Mouse (Mus musculus): ENCODE measurements at regions not wholly inside any gene's neighbourhood (a gene's known extent, or its start where the extent isn't known, plus 50 kb on each side); places are given as distances from the start of the nearest gene placed in this dataset.

DNA sequence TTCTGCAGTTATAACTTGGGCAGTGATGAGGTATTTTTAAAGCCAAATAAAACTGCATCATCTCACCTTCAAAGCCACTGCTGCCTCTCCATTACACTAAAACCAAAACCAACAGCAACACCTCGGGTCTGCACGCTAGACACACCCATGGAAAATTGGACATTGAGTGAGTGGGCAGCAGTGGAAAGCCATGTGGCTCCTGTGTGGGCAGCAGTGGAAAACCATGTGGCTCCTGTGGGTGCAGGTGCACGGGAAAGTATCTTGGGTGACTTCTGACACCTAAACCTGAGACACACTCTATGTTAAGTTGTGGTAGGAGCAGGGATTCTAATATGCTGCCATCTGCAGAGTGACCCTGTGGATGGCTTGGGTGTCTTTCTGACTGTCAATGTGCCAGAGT, 245.3 kb downstream of the Tle4 start:
- H3K27ac ChIP-seq: no peak overlapping the region
- 81% methylated on average over 3 of the region's 3 CpGs for WGBS
- H3K4me1 ChIP-seq: peaks cover 5% of the 10 kb centered on the region
- no peaks in the 10 kb centered on the region for H3K9me3 ChIP-seq
- no peaks in the 10 kb centered on the region for H3K36me3 ChIP-seq
- H3K4me3 ChIP-seq: no peak overlapping the region
- H3K27me3 ChIP-seq: no peaks in the 10 kb centered on the region
- H3K9ac ChIP-seq: no peak overlapping the region
- ATAC-seq (ENCODE audit: low FRiP score, low read depth): no peak
- no peak overlapping the region for H3K4me2 ChIP-seq (replicated peaks)

DNA sequence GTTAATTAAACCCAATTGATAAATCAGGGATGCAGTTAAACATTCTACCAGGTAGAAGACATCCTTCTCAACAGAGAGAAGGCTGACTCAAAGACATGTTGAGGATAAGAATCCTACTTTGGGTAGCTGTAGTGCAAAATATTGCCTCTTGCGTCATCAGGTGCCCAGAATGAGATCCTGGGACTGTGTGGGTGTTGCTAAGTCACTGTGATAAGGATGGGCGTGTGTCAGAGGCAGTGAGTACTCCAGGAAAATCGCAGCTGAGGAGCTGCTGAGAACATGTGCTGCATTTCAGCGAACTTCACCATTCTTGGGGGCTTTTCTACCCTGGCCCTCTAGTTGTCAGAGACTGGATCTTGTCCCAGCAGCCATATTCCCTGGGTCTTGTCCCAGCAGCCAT, 244.7 kb downstream of the Tle4 start:
- whole genome bisulfite sequencing: 80% methylated on average over 4 of the region's 4 CpGs
- H3K9me3 ChIP-seq: no peaks in the 10 kb centered on the region
- no peak overlapping the region for H3K27ac ChIP-seq
- no peaks in the 10 kb centered on the region for H3K36me3 ChIP-seq
- H3K9ac ChIP-seq: no peak overlapping the region
- no peaks in the 10 kb centered on the region for H3K4me1 ChIP-seq
- no peaks in the 10 kb centered on the region for H3K27me3 ChIP-seq
- H3K4me2 ChIP-seq (replicated peaks): no peak overlapping the region
- no peak for ATAC-seq (ENCODE audit: low FRiP score, low read depth)
- no peak overlapping the region for H3K4me3 ChIP-seq

DNA sequence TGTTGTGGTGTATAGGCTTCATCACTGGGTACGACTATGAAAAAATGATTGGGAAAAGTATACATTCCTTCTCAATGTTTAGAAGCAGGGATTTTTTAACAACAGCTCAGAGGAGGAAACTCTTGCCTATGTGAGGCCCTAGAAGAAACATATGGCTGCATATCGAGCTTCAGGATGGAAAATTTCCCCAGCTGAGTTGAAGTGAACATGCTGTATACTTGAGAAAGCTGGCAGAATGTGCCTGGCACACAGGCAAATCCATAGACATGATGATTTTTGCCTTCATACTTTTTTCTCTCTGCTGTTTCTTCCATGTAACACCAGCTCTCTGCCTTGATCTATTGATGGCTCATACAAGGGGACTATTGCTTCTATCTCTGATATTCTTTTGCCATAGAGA, 242.7 kb downstream of the Tle4 start:
- Histone ChIP-seq H3K9ac (no peak overlapping the region), H3K9me3 (no peaks in the 10 kb centered on the region), H3K27ac (no peak overlapping the region), H3K36me3 (no peaks in the 10 kb centered on the region), H3K27me3 (no peaks in the 10 kb centered on the region), H3K4me2 (replicated peaks) (no peak overlapping the region), H3K4me3 (no peak overlapping the region), H3K4me1 (no peaks in the 10 kb centered on the region)
- 83% methylated on average over 2 of the region's 2 CpGs for WGBS
- no peak for ATAC-seq (ENCODE audit: low FRiP score, low read depth)

DNA sequence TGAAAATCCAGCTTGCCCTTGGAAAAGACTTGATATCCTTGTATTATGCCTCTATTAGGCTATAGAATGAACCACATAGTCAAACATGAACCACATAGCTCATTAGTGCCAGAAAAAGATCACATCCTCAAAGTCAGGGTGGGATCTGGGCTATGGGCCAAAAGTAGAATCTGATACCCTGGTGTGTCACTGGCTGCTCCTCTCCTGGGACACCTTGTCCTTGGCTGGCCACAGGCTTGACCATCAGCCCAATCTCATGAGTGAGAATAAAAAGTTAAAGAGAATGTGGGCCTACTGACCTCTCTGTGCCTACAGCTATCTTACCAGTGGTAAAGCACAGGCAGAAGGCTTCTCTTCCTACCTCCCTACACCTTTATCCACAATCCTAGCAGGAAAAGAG, 241.9 kb downstream of the Tle4 start:
- ATAC-seq (ENCODE audit: low FRiP score, low read depth): no peak
- H3K4me2 ChIP-seq (replicated peaks): no peak overlapping the region
- no peaks in the 10 kb centered on the region for H3K36me3 ChIP-seq

DNA sequence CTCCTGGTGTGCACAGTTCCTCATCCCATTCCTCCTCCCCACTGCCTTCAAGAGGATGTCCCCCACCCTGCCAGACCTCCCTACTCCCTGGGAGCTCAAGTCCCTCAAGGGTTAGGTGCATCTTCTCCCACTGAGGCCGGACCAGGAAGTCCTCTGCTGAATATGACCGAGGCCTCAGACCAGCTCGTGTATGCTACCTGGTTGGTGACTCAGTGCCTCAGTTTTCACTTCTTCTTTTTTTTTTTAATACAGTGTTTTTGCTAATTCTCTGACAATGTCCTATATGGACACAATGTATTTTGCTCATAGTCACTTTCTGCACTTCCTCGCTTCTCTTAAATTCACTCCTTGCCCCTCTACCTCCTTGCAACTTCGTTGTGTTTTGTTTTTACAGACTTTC, 237.2 kb downstream of the Tle4 start:
- H3K4me3 ChIP-seq: no peak overlapping the region
- no peak; the same call in 1 of the 2 replicates for ATAC-seq (ENCODE audit: low FRiP score, low read depth)
- H3K4me2 ChIP-seq (replicated peaks): no peak overlapping the region
- H3K27ac ChIP-seq: no peak overlapping the region
- no peaks in the 10 kb centered on the region for H3K36me3 ChIP-seq
- H3K4me1 ChIP-seq: no peaks in the 10 kb centered on the region
- no peaks in the 10 kb centered on the region for H3K27me3 ChIP-seq
- H3K9ac ChIP-seq: no peak overlapping the region
- H3K9me3 ChIP-seq: no peaks in the 10 kb centered on the region
- WGBS: 85% methylated on average over 5 of the region's 5 CpGs

More for the DNA sequence above, 241.9 kb downstream of the Tle4 start:
- H3K27me3 ChIP-seq: no peaks in the 10 kb centered on the region
- no peak overlapping the region for H3K27ac ChIP-seq
- no peaks in the 10 kb centered on the region for H3K9me3 ChIP-seq
- H3K4me1 ChIP-seq: no peaks in the 10 kb centered on the region
- no peak overlapping the region for H3K4me3 ChIP-seq
- H3K9ac ChIP-seq: no peak overlapping the region

DNA sequence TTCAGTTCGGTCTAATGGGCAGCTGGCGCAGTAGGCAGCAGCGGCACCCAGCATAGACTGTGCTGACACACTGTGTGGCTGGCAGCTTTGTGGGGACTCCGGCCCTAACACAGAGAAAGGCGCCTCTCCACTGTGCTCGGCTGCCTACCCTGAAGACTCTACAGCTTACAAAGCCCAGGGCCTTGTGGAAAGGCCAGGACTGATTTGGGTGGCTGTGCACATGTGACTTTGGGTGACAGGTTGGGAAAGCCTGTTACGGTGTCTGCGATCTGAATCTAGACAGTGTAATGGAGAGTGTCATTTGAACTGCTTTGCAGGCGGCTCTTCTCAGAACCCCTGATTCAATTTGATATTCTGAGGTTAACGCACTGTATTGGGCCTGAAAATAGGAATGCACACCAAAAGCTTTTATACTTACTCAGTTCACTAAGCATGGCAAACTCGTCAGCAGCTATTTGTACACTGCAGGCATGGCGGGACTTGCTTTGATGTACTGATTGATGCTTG, 228.7 kb downstream of the Tle4 start:
- Histone ChIP-seq H3K4me3 (no peak overlapping the region), H3K27me3 (peaks cover 4% of the 10 kb centered on the region), H3K36me3 (no peaks in the 10 kb centered on the region), H3K27ac (no peak overlapping the region), H3K9me3 (no peaks in the 10 kb centered on the region), H3K9ac (no peak overlapping the region), H3K4me1 (peaks cover 13% of the 10 kb centered on the region; the same call in 1 of the 2 replicates), H3K4me2 (replicated peaks) (no peak overlapping the region)
- WGBS: 71% methylated on average over 12 of the region's 12 CpGs
- no peak for ATAC-seq (ENCODE audit: low FRiP score, low read depth)

DNA sequence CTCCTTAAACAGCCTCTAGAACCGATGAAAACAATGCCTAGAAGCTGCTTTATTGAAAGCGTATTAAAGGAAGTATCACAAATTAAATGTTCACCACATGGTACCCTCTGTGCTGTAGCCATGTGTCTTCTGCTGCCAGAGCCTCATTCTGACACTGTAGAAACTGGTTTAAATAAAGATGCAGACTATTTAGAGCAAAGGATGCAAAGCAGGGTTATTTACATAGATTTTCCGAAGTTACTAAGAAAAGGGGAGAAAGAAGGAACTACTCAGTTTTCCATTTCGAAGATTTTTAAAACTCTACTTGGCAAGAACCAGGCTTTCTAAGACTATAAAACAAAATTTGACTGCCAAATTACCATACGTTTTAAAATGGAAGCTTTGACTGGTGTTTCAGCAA, 226.5 kb downstream of the Tle4 start:
- Histone ChIP-seq H3K27ac (no peak overlapping the region), H3K4me3 (no peak overlapping the region), H3K4me1 (peaks cover 13% of the 10 kb centered on the region; the same call in 1 of the 2 replicates), H3K9me3 (no peaks in the 10 kb centered on the region), H3K4me2 (replicated peaks) (no peak overlapping the region), H3K36me3 (no peaks in the 10 kb centered on the region), H3K9ac (no peak overlapping the region), H3K27me3 (peaks cover 4% of the 10 kb centered on the region)
- 71% methylated on average over 5 of the region's 5 CpGs for WGBS
- no peak for ATAC-seq (ENCODE audit: low FRiP score, low read depth)

DNA sequence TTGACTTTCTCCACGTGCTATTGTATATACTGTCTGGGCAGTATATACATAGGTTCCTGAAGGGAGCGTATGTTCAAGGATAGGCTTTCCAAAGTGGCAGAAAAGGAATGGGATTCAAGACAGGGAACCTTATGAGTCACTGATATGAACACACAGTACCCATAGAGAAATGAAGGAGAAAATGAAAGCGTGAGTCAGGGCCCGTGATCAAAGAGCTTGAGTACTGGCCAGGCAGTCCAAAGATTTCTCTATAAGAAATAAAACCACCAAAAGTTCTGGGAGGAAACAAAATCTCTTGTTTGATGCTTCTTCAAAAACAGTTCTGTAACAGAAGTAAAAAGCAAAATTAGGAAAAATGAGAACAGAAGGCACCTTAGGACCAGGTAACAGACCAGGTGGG, 223.9 kb downstream of the Tle4 start:
- no peak for ATAC-seq (ENCODE audit: low FRiP score, low read depth)
- Histone ChIP-seq H3K4me2 (replicated peaks) (no peak overlapping the region), H3K9ac (no peak overlapping the region), H3K27me3 (no peaks in the 10 kb centered on the region; the same call in 1 of the 2 replicates), H3K9me3 (no peaks in the 10 kb centered on the region), H3K4me1 (peaks cover 13% of the 10 kb centered on the region; the same call in 1 of the 2 replicates), H3K4me3 (no peak overlapping the region), H3K27ac (no peak overlapping the region), H3K36me3 (no peaks in the 10 kb centered on the region)
- WGBS: 93% methylated on average over 4 of the region's 4 CpGs

DNA sequence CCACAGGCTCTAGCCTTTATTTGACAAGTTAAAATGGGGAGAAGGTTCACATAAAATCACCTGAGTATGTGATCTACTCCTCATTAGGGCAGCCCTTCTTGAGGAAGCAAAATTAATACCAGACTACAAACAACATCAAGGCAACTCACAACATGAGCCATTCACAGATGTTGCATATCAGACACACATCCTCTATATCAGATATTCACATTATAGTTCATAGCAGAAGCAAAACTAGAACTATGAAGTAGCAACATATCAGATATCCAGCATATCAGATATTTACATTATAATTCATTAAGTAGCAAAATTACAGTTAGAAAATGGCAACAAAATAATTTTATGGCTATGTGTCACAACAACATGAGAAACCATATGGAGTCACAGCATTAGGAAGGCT, 217.0 kb downstream of the Tle4 start:
- no peak overlapping the region for H3K27ac ChIP-seq
- no peaks in the 10 kb centered on the region for H3K27me3 ChIP-seq
- H3K9me3 ChIP-seq: no peaks in the 10 kb centered on the region
- H3K9ac ChIP-seq: no peak overlapping the region
- ATAC-seq (ENCODE audit: low FRiP score, low read depth): no peak
- H3K4me2 ChIP-seq (replicated peaks): no peak overlapping the region
- H3K4me3 ChIP-seq: no peak overlapping the region
- no peaks in the 10 kb centered on the region for H3K4me1 ChIP-seq
- no peaks in the 10 kb centered on the region for H3K36me3 ChIP-seq

DNA sequence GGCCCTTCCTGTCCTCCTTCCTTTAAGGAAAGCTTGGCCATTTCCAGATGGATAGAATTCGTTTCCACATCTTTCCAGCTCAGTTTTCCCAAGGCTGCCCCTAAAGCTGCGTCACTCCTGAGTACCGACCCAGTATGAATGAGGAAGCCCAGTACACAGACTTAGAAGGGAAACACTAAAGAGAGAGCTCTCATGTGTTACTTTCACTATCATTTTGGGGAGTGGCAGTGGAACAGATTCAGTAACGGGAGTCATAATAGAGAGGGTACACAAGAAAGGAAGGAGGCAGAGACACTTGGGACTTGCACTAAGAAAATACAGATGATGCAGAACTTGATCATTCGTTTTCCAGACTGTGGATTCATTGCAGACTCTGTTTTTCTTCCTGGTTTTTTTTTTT, 210.1 kb downstream of the Tle4 start:
- no peak overlapping the region for H3K9ac ChIP-seq
- no peaks in the 10 kb centered on the region for H3K36me3 ChIP-seq
- H3K4me1 ChIP-seq: no peaks in the 10 kb centered on the region
- ATAC-seq (ENCODE audit: low FRiP score, low read depth): no peak
- H3K27me3 ChIP-seq: no peaks in the 10 kb centered on the region
- H3K27ac ChIP-seq: no peak overlapping the region
- H3K4me2 ChIP-seq (replicated peaks): no peak overlapping the region
- no peaks in the 10 kb centered on the region for H3K9me3 ChIP-seq
- H3K4me3 ChIP-seq: no peak overlapping the region
- WGBS: 78% methylated on average over 5 of the region's 5 CpGs

DNA sequence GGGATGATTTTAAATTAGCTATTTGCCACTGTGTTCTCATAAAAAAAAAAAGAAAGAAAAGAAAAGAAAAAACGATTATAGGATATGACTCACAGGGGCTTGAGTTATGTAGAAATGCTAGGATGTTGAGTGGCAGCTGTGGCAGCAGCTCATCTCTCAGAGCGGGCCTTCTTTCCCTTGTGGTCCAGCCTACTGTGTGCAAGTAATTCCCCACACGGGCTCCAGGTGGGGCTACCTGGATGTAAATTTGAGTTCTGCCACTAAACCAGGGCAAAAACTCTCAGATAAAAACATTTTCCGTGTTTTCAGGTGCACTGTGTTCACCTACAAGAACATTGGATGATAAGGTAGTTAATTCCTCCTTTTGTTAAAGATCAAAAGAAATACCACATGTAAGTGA, 209.3 kb downstream of the Tle4 start:
- Histone ChIP-seq H3K4me1 (no peaks in the 10 kb centered on the region), H3K9ac (no peak overlapping the region), H3K9me3 (no peaks in the 10 kb centered on the region), H3K36me3 (no peaks in the 10 kb centered on the region), H3K4me2 (replicated peaks) (no peak overlapping the region), H3K27ac (no peak overlapping the region), H3K4me3 (no peak overlapping the region), H3K27me3 (no peaks in the 10 kb centered on the region)
- WGBS: 36% methylated on average over 4 of the region's 4 CpGs
- no peak for ATAC-seq (ENCODE audit: low FRiP score, low read depth)

DNA sequence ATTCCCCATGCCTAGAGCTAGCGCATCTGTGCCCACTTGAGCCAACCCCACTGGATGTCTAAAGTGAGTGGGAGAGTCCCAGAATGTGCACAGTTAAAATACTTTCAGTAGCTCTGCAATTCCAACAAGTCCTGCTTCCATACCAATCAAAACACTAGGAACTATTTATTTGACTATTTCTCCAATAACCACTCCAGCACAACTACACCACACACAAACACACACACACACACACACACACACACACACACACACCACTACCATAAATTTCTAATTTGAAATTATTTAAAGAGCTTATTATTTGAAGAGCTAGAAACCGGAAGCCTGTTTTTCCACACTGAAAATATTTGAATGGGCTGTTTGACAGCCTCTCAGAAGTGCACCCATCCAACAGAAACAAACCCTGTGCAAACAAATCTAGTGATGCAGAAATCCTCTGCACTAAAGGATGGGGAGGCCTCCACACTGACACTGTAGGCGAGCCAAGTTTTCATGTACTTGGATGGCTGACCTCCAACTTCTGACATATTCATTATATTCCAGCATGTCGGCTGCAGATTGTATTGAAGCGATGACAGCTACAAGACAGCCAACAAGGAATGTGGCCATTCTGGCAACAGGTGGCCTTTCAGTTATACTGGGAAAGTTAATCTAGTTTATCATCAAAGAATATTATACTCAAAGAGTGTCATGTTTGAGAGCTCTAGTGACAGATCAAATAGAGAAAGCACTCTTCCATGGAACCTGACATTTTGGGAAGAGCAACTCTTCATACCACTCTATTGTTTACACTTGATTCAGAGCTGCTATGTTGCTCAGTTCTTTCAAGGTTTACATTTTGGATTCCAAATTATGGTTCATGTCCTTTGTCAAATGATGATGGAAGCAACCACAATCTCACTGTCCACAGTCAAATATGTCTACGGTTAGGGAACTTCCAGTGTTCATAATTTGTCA, 207.7 kb downstream of the Tle4 start:
- Histone ChIP-seq H3K27me3 (no peaks in the 10 kb centered on the region), H3K4me3 (no peak overlapping the region), H3K4me2 (replicated peaks) (no peak overlapping the region), H3K27ac (no peak overlapping the region), H3K9me3 (no peaks in the 10 kb centered on the region), H3K36me3 (no peaks in the 10 kb centered on the region), H3K9ac (no peak overlapping the region), H3K4me1 (no peaks in the 10 kb centered on the region)
- peak; percentile 71 for ATAC-seq (ENCODE audit: low FRiP score, low read depth)
- 74% methylated on average over 6 of the region's 6 CpGs for WGBS

DNA sequence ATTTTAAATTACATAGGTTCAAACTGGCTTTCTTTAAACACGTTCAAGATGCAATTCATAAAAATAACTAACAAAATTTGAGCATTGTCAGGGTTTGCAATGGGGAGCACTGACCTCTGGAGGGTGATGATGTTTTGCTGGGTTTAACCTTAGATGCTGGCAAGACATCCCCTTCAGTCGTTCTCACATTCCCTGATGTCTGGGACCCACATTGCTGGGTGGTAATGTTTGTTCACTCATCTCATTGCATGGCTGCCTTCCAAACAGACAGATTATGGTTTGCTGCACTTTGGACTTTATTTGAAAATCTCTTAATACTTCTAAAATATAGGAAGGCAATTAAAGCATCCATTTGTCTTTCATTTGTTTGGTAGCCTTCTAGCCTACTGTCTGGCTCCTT, 206.9 kb downstream of the Tle4 start:
- ATAC-seq (ENCODE audit: low FRiP score, low read depth): no peak
- H3K4me2 ChIP-seq (replicated peaks): no peak overlapping the region
- H3K36me3 ChIP-seq: no peaks in the 10 kb centered on the region
- H3K27ac ChIP-seq: no peak overlapping the region
- no peaks in the 10 kb centered on the region for H3K9me3 ChIP-seq
- no peak overlapping the region for H3K4me3 ChIP-seq
- no peaks in the 10 kb centered on the region for H3K27me3 ChIP-seq
- H3K9ac ChIP-seq: no peak overlapping the region
- no peaks in the 10 kb centered on the region for H3K4me1 ChIP-seq
- WGBS: 66% methylated on average over 2 of the region's 2 CpGs

Measured in limb, embryonic 13.5 days (tissue).